Mouse (Mus musculus): ENCODE measurements around the gene Cdc42se2.

- TF ChIP-seq TAL1 (IDR thresholded peaks at IDR 0.05; ENCODE audit: low read length) (no peak), GATA1 (IDR thresholded peaks at IDR 0.05; ENCODE audit: low read length) (no peak)
These were observed 38.6 kb downstream of the Cdc42se2 start for GRCm38 (mm10) chr11:54748891-54749290.
